Mouse (Mus musculus): ENCODE measurements around the gene 5031439G07Rik. TPM values are rescaled to one million over a fixed set of nuclear protein-coding genes. Genes with fewer than 3 reads are reported as not detected.

The 5031439G07Rik gene
- total and polyA plus RNA-seq, 3 experiments = 19.6 to 61.0 TPM; not detected in 1

- no peak for TF ChIP-seq GABPA (IDR thresholded peaks at IDR 0.05; ENCODE audit: low read depth, low read length)
Measured at GRCm38 (mm10) chr15:84948990-84949389, 39.4 kb downstream of the 5031439G07Rik start (continued).

DNA sequence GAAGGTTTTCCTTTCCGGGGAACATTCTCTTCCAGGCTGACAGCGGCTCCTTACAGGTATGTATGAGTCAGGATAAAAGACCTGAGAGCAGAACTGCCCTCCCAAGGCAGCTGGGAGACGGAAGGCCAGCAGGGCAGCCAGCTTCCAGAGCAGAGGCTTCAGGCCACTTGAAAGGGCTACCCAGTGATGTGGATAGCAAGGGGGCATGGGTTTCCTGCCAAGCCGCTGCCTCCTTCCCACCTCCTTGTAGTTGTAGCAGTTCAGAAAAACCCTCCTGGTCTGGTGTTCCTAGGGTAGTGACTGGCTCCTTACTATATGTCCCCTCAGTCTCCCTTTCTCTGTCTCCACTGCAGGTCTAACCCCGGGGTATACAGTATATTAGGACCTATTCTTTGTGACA is 44.0 kb downstream of the 5031439G07Rik start:
- no peak overlapping the region for H3K27ac ChIP-seq (ENCODE audit: control insufficient read depth, low read depth, low read length)
- TF ChIP-seq JUND (IDR thresholded peaks at IDR 0.05; ENCODE audit: low read depth, low read length) (no peak), ZKSCAN1 (IDR thresholded peaks at IDR 0.05; ENCODE audit: low read depth, low read length) (no peak), MAFK (IDR thresholded peaks at IDR 0.05; ENCODE audit: borderline replicate concordance, low read depth, low read length) (no peak), ZC3H11A (IDR thresholded peaks at IDR 0.05; ENCODE audit: low read depth, low read length) (no peak), SMC3 (IDR thresholded peaks at IDR 0.05; ENCODE audit: low read depth, low read length) (no peak), RAD21 (IDR thresholded peaks at IDR 0.05; ENCODE audit: low read depth, low read length) (no peak), ZNF384 (IDR thresholded peaks at IDR 0.05; ENCODE audit: low read depth, low read length) (no peak), NRF1 (IDR thresholded peaks at IDR 0.05; ENCODE audit: insufficient read depth, low read depth, low read length, poor library complexity, severe bottlenecking) (no peak), MYB (IDR thresholded peaks at IDR 0.05; ENCODE audit: low read depth, low read length) (no peak), TAL1 (IDR thresholded peaks at IDR 0.05; ENCODE audit: low read length) (no peak), BHLHE40 (IDR thresholded peaks at IDR 0.05; ENCODE audit: borderline replicate concordance, low read depth, low read length) (no peak), NELFE (IDR thresholded peaks at IDR 0.05; ENCODE audit: low read depth, low read length) (no peak), KAT2A (conservative IDR thresholded peaks at IDR 0.05; ENCODE audit: low read depth, low read length) (no peak), GABPA (IDR thresholded peaks at IDR 0.05; ENCODE audit: low read depth, low read length) (no peak), MAZ (IDR thresholded peaks at IDR 0.05; ENCODE audit: low read depth, low read length) (no peak), TCF12 (IDR thresholded peaks at IDR 0.05; ENCODE audit: low read depth, low read length) (no peak), EP300 (IDR thresholded peaks at IDR 0.05; ENCODE audit: low read depth in 1 of 2, low read length in 2 of 2) (no peak), CTCF (IDR thresholded peaks at IDR 0.05 in 2 of 3, conservative IDR thresholded peaks at IDR 0.05 in 1 of 3; ENCODE audit: control insufficient read depth in 1 of 3, insufficient read depth in 1 of 3, low read depth in 2 of 3, low read length in 3 of 3, poor library complexity in 1 of 3, severe bottlenecking in 1 of 3) (no peak), CHD1 (IDR thresholded peaks at IDR 0.05; ENCODE audit: low read depth, low read length) (no peak)
- H3K27me3 ChIP-seq (ENCODE audit: control insufficient read depth in 1 of 2, insufficient read depth in 2 of 2, low read length in 2 of 2) = no peaks in the 10 kb centered on the region
- no peak overlapping the region for H3K9ac ChIP-seq (ENCODE audit: control insufficient read depth, low read depth, low read length, poor library complexity, severe bottlenecking)
- peaks cover 0 to 5% of the 10 kb centered on the region in 2 experiments; a peak in 2 of 4 replicates for H3K36me3 ChIP-seq (ENCODE audit: control insufficient read depth in 1 of 2, insufficient read depth in 2 of 2, low read length in 2 of 2)
- no peaks in the 10 kb centered on the region for H3K79me2 ChIP-seq (ENCODE audit: control insufficient read depth, insufficient read depth, low read length, poor library complexity)
- no peaks in the 10 kb centered on the region for H3K4me1 ChIP-seq (ENCODE audit: control insufficient read depth in 1 of 2, insufficient read depth in 2 of 2, low read length in 2 of 2)
- H3K9me3 ChIP-seq (replicated peaks; ENCODE audit: insufficient read depth, low read length) = no peaks in the 10 kb centered on the region
- H3K4me3 ChIP-seq (ENCODE audit: control insufficient read depth in 1 of 2, insufficient read depth in 1 of 2, low read depth in 2 of 2, low read length in 2 of 2) = no peak overlapping the region
- DNase-seq (ENCODE audit: low read depth, low spot score) = no peak

Measured in MEL (cell line).